Mouse (Mus musculus): ENCODE results near the gene Rasa1. TPM values are rescaled to one million over a fixed set of nuclear protein-coding genes. Genes with fewer than 3 reads are reported as not detected.

Gene Rasa1
- polyA plus RNA-seq, 1 experiment, result 20.1 TPM

- 94% methylated on average over 2 of the region's 2 CpGs for WGBS
- Histone ChIP-seq H3K4me1 (ENCODE audit: control insufficient read depth, insufficient read depth, low read length) (no peaks in the 10 kb centered on the region), H3K27ac (ENCODE audit: control insufficient read depth, insufficient read depth, low read depth, low read length, poor library complexity) (no peak overlapping the region), H3K4me3 (replicated peaks; ENCODE audit: control insufficient read depth, low read depth, low read length) (no peak overlapping the region)
- no peak for TF ChIP-seq CTCF (IDR thresholded peaks at IDR 0.05; ENCODE audit: control insufficient read depth, insufficient read depth, low read length)
- TF ChIP-seq POLR2A (IDR thresholded peaks at IDR 0.05; ENCODE audit: borderline replicate concordance, control insufficient read depth, low read depth, low read length), result no peak
Measured at GRCm38 (mm10) chr13:85191253-85191652, 97.7 kb downstream of the Rasa1 start.

- under 1% methylated on average over 17 of the region's 17 CpGs for WGBS
- Histone ChIP-seq H3K4me3 (replicated peaks; ENCODE audit: control insufficient read depth, low read depth, low read length) (peak overlapping the region; percentile 95), H3K4me1 (ENCODE audit: control insufficient read depth, insufficient read depth, low read length) (no peaks in the 10 kb centered on the region), H3K27ac (ENCODE audit: control insufficient read depth, insufficient read depth, low read depth, low read length, poor library complexity) (peak overlapping the region; percentile 67)
- no peak for TF ChIP-seq POLR2A (IDR thresholded peaks at IDR 0.05; ENCODE audit: borderline replicate concordance, control insufficient read depth, low read depth, low read length)
- TF ChIP-seq CTCF (IDR thresholded peaks at IDR 0.05; ENCODE audit: control insufficient read depth, insufficient read depth, low read length), result 0 out of 2 replicates have a peak, but pooled peaks have one; percentile 7
Measured at GRCm38 (mm10) chr13:85189644-85190121, 99.2 kb downstream of the Rasa1 start.

- peak within 1 kb of the TSS; percentile 67 for H3K27ac ChIP-seq (ENCODE audit: control insufficient read depth, insufficient read depth, low read depth, low read length, poor library complexity)
- H3K4me3 ChIP-seq (replicated peaks; ENCODE audit: control insufficient read depth, low read depth, low read length), result peak within 1 kb of the TSS; percentile 95
- WGBS, result 2% methylated on average over 44 of the region's 44 CpGs
- TF ChIP-seq POLR2A (IDR thresholded peaks at IDR 0.05; ENCODE audit: borderline replicate concordance, control insufficient read depth, low read depth, low read length) (peak; percentile 56; the same call in 1 of the 2 replicates), CTCF (IDR thresholded peaks at IDR 0.05; ENCODE audit: control insufficient read depth, insufficient read depth, low read length) (no peak)
- no peaks in the 10 kb centered on the region for H3K4me1 ChIP-seq (ENCODE audit: control insufficient read depth, insufficient read depth, low read length)
Measured at GRCm38 (mm10) chr13:85188903-85189643, 99.9 kb downstream of the Rasa1 start, which contains the start of gene Ccnh. Ccnh (plus strand) TSS chr13:85189408.

Other genes starting within 250 kb of the Rasa1 start
- 49.3 and 50.5 TPM in 2 replicates for gene Ccnh, start 99.7 kb downstream of the Rasa1 start, polyA plus RNA-seq (2011; ENCODE audit: insufficient read depth, insufficient read length, low replicate concordance, missing spikeins)

All from bone marrow, adult 2 months (tissue).